Mouse (Mus musculus): Measurements from ENCODE around the gene Dpep3.
A peak's percentile ranks its signal among the peaks of the same experiment; 100 is the strongest.

Gene Dpep3

GRCm38 (mm10) chr8:105933762-105934161 lies 45.5 kb downstream of the Dpep3 start, which contains the start of gene Ctrl:
TSS of gene Ctrl (minus strand) at chr8:105933862.
- DNase-seq: no peak

GRCm38 (mm10) chr8:105932525-105932924 lies 46.7 kb downstream of the Dpep3 start:
- no peak for DNase-seq

DNA sequence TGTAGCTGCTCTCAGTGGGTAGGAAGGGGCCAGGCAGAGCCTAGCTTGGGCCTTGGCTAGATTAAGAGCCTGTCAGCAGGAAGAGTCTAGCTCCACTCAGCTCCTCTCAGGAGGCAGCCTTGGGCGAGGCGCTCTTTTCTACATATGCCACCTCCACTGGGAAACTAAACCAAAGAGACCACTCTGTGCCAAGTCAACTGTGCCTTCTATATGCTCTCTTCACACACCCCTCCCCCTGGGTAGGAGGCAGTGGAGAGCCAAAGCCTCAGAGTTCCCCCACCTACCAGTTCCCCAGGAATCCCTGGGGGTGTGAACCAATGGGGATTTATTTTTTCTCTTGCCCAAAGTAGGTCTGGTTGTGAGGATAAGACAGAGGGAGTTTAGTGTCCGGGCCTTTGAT lies 48.0 kb downstream of the Dpep3 start:
- DNase-seq: no peak

DNA sequence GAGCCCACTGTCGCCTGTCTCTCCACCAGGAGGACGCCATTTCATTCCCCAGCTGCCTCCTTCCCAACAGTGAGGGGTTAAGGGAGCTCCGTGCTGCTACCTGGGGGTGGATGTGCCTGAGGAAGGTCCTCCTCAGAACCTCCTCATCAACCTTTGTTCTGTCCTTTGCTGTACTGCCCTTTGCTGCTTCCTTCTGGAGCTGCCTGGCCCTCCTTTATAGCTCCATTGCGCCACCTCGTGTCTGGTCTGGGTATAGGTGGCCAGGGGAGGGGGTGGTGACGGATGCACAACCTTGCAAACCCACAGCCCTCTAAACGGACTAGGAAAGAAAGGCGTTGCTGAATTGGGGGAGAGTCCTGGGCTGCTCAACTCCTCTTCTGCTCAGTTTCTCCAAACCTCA lies 48.6 kb downstream of the Dpep3 start:
- peak; percentile 94 for DNase-seq

DNA sequence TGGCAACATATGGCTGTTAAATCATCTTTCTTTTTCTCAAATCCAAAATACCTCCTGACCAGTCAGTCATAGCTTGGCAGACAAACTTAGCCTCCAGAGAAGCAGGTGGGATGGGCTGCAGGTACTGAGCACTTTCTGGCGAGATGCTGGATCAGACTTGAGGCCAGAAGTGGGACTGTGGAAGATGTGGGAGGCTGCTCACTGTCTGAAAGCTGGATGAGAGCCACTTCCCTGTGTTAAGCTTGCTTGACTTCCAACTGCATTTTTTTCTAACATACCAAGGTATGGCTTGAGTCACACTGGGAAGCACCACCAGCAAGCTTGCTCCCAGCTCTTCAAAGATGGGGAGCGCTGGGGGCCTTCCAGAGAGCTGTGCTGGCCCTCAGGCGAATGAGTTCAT lies 54.1 kb downstream of the Dpep3 start:
- DNase-seq: no peak

All from B cell, adult 2 months (primary cell).